Mouse (Mus musculus): ENCODE measurements around the gene Gucd1.

- TF ChIP-seq EP300 (IDR thresholded peaks at IDR 0.05; ENCODE audit: low read depth) (no peak), CTCF (IDR thresholded peaks at IDR 0.05; ENCODE audit: low read depth) (0 out of 2 replicates have a peak, but pooled peaks have one; percentile 5)
Observed at GRCm38 (mm10) chr10:75335075-75335474, 182.7 kb downstream of the Gucd1 start.

Measured in heart, postnatal 0 days (tissue).